Mouse (Mus musculus): ENCODE data around the gene Atp6v0d1. TPM values are rescaled to one million over a fixed set of nuclear protein-coding genes. Genes with fewer than 3 reads are reported as not detected.

The Atp6v0d1 gene
- polyA plus RNA-seq, 2 experiments = 40.1 to 46.3 TPM

DNA sequence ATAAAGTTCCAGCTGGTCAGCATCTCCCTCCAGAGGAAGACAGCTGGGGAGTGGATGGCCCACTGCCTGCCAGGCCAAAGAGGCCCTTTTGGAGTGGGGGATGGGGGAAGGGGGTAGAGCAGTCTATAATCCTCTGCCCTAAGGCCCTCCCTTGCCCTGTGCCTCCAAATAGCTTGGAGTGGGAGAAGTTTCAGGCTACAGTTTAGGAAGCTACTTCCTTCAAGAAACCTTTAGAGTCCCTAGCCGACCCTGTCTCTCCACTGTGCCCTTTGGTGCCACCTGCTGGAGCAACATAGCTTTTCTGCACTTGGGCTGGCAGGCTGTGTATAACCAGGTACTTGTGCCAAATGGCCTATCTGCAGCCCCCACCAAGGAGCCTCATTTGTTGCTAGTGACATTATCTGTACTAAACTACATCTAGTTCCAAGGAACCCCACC lies 31.9 kb downstream of the Atp6v0d1 start:
- peaks cover 10 to 20% of the 10 kb centered on the region in 2 experiments for H3K4me1 ChIP-seq (replicated peaks; ENCODE audit: control insufficient read depth in 2 of 2, insufficient read depth in 2 of 2, low read length in 1 of 2)
- 0% methylated on average over 1 of the region's 1 CpGs for WGBS (ENCODE audit: insufficient replicate concordance)
- no peak for TF ChIP-seq EP300 (IDR thresholded peaks at IDR 0.05; ENCODE audit: low read depth)
- peak; percentile 91 for TF ChIP-seq CTCF (IDR thresholded peaks at IDR 0.05; ENCODE audit: low read depth)
- no peaks in the 10 kb centered on the region for H3K9me3 ChIP-seq (ENCODE audit: control insufficient read depth, low read length)
- peaks cover 24% of the 10 kb centered on the region for H3K36me3 ChIP-seq (replicated peaks; ENCODE audit: control insufficient read depth, insufficient read depth, low read depth)
- H3K27me3 ChIP-seq (ENCODE audit: control insufficient read depth, insufficient read depth, low read length) = no peaks in the 10 kb centered on the region
- H3K9ac ChIP-seq (replicated peaks) = no peak overlapping the region
- no peak overlapping the region for H3K4me2 ChIP-seq (ENCODE audit: low read depth)
- H3K4me3 ChIP-seq (ENCODE audit: insufficient read depth in 1 of 2, low read depth in 2 of 2, low read length in 2 of 2) = no peak overlapping the region
- ATAC-seq (ENCODE audit: insufficient read depth) (peak; percentile 73), DNase-seq (ENCODE audit: low read depth in 3 of 3, low spot score in 3 of 3) (peak; percentile 55 to 67 (median 57))
- H3K27ac ChIP-seq = no peak overlapping the region; the same call in 1 of the 2 replicates

DNA sequence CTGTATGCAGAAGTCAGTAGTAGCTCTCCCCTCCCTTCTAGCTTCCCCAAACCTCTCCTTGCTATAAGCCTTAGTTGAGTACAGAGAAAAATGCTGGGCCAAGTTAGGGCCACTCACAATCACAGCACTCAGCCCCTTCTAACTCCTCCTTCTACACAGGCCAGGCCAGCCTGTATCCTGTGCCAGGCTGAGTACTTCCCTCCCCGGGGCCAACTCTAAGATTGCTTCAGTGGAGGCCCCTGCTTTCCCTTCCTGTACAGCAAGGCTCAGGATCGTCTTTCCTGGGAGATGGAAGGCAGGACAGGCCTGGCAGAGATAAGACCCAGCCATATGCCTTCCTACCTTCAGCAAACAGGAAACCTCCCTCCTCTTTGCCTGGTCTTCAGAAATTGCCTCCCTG lies 32.4 kb downstream of the Atp6v0d1 start:
- Histone ChIP-seq H3K4me2 (ENCODE audit: low read depth) (no peak overlapping the region), H3K27ac (no peak overlapping the region), H3K9me3 (ENCODE audit: control insufficient read depth, low read length) (no peaks in the 10 kb centered on the region), H3K36me3 (replicated peaks; ENCODE audit: control insufficient read depth, insufficient read depth, low read depth) (peaks cover 20% of the 10 kb centered on the region), H3K9ac (replicated peaks) (no peak overlapping the region), H3K4me1 (replicated peaks; ENCODE audit: control insufficient read depth in 2 of 2, insufficient read depth in 2 of 2, low read length in 1 of 2) (peaks cover 10 to 20% of the 10 kb centered on the region in 2 experiments), H3K27me3 (ENCODE audit: control insufficient read depth, insufficient read depth, low read length) (no peaks in the 10 kb centered on the region), H3K4me3 (ENCODE audit: insufficient read depth in 1 of 2, low read depth in 2 of 2, low read length in 2 of 2) (no peak overlapping the region)
- ATAC-seq (ENCODE audit: insufficient read depth) (no peak), DNase-seq (ENCODE audit: low read depth in 3 of 3, low spot score in 3 of 3) (no peak)
- WGBS (ENCODE audit: insufficient replicate concordance) = 10% methylated on average over 2 of the region's 2 CpGs
- TF ChIP-seq CTCF (IDR thresholded peaks at IDR 0.05; ENCODE audit: low read depth) = no peak
- TF ChIP-seq EP300 (IDR thresholded peaks at IDR 0.05; ENCODE audit: low read depth) = no peak

DNA sequence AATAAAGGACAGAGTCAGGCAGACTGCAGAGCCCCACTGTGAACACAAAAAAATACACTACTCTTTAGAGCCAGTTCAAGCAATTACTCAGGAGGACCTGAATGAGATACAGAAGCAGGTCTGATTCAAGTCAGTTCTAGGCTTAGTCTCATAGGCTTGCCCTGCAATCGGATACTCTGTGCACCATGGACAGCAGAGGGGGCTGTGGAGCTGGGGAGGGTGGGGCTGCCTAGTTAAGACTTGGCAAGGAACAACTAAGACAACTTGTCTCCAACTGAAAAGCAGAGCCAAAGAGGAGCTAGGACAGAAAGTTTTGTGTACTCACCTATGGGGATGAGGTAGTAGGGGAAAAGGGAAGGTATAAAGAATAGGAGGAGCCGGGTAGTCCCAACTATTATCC lies 34.1 kb downstream of the Atp6v0d1 start:
- no peaks in the 10 kb centered on the region for H3K27me3 ChIP-seq (ENCODE audit: control insufficient read depth, insufficient read depth, low read length)
- no peaks in the 10 kb centered on the region for H3K9me3 ChIP-seq (ENCODE audit: control insufficient read depth, low read length)
- 48% methylated on average over 2 of the region's 2 CpGs for WGBS (ENCODE audit: insufficient replicate concordance)
- H3K4me1 ChIP-seq (replicated peaks; ENCODE audit: control insufficient read depth in 2 of 2, insufficient read depth in 2 of 2, low read length in 1 of 2) = peaks cover 10 to 20% of the 10 kb centered on the region in 2 experiments
- no peak overlapping the region for H3K9ac ChIP-seq (replicated peaks)
- TF ChIP-seq EP300 (IDR thresholded peaks at IDR 0.05; ENCODE audit: low read depth) (no peak), CTCF (IDR thresholded peaks at IDR 0.05; ENCODE audit: low read depth) (peak; percentile 86)
- peak in 2 of 3 experiments; percentile 48 to 57 for DNase-seq (ENCODE audit: low read depth in 3 of 3, low spot score in 3 of 3)
- H3K4me2 ChIP-seq (ENCODE audit: low read depth) = no peak overlapping the region
- H3K36me3 ChIP-seq (replicated peaks; ENCODE audit: control insufficient read depth, insufficient read depth, low read depth) = peaks cover 6% of the 10 kb centered on the region
- no peak overlapping the region for H3K27ac ChIP-seq
- ATAC-seq (ENCODE audit: insufficient read depth) = peak; percentile 55; the same call in 1 of the 2 replicates
- H3K4me3 ChIP-seq (ENCODE audit: insufficient read depth in 1 of 2, low read depth in 2 of 2, low read length in 2 of 2) = no peak overlapping the region

DNA sequence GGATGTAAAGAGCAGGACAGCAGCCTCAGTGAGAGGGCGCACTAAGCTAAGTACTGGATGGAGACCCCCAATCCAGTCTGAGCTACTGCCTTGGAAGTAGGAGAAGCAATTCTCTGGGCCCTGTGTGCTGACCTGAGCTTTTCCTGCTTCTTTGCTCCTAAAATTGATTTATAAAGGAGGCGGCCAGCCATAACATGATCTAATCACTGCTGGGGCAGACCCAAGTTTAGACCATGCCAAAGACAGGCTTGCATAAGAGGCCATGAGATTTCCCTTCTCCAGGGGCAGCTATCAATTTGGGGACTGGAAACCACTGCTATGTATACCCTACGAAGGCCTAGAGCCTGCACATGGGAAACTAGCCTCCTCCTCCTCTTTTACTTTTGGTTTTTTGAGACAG lies 36.6 kb downstream of the Atp6v0d1 start:
- no peak for ATAC-seq (ENCODE audit: insufficient read depth)

DNA sequence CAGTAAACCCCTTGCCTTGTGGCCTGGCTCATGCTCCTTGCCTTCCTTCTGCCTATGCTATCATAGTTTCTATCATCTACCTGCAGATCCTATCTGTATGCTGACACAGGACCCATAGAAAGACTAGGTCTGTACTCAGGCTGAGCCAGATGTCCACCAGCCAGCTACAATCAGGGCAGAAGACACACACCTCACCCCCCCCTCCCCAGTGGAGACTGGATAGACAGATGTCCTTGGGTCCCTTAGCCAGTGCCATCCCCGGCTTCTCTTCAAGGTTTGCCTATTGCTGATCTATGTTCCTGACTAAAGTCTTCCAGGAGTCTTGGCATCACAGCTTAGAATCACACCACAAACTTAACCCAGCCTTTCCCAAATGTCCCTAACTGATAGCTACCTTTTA lies 37.6 kb downstream of the Atp6v0d1 start:
- Histone ChIP-seq H3K4me3 (ENCODE audit: insufficient read depth in 1 of 2, low read depth in 2 of 2, low read length in 2 of 2) (no peak overlapping the region), H3K4me1 (replicated peaks; ENCODE audit: control insufficient read depth in 2 of 2, insufficient read depth in 2 of 2, low read length in 1 of 2) (peaks cover 0 to 7% of the 10 kb centered on the region in 2 experiments; a peak in 3 of 4 replicates), H3K4me2 (ENCODE audit: low read depth) (no peak overlapping the region), H3K9ac (replicated peaks) (no peak overlapping the region), H3K36me3 (replicated peaks; ENCODE audit: control insufficient read depth, insufficient read depth, low read depth) (0 out of 2 replicates have a peak, but pooled peaks cover 3% of the 10 kb centered on the region), H3K9me3 (ENCODE audit: control insufficient read depth, low read length) (no peaks in the 10 kb centered on the region), H3K27me3 (ENCODE audit: control insufficient read depth, insufficient read depth, low read length) (no peaks in the 10 kb centered on the region), H3K27ac (no peak overlapping the region)
- no peak for TF ChIP-seq CTCF (IDR thresholded peaks at IDR 0.05; ENCODE audit: low read depth)
- no peak for TF ChIP-seq EP300 (IDR thresholded peaks at IDR 0.05; ENCODE audit: low read depth)
- no peak for DNase-seq (ENCODE audit: low read depth in 3 of 3, low spot score in 3 of 3)
- 77% methylated on average over 1 of the region's 1 CpGs for WGBS (ENCODE audit: insufficient replicate concordance)
- no peak for ATAC-seq (ENCODE audit: insufficient read depth)

More for the DNA sequence above, 36.6 kb downstream of the Atp6v0d1 start:
- Histone ChIP-seq H3K4me3 (ENCODE audit: insufficient read depth in 1 of 2, low read depth in 2 of 2, low read length in 2 of 2) (no peak overlapping the region), H3K36me3 (replicated peaks; ENCODE audit: control insufficient read depth, insufficient read depth, low read depth) (0 out of 2 replicates have a peak, but pooled peaks cover 3% of the 10 kb centered on the region), H3K4me2 (ENCODE audit: low read depth) (no peak overlapping the region), H3K4me1 (replicated peaks; ENCODE audit: control insufficient read depth in 2 of 2, insufficient read depth in 2 of 2, low read length in 1 of 2) (peaks cover 7 to 16% of the 10 kb centered on the region in 2 experiments), H3K9me3 (ENCODE audit: control insufficient read depth, low read length) (no peaks in the 10 kb centered on the region), H3K27me3 (ENCODE audit: control insufficient read depth, insufficient read depth, low read length) (no peaks in the 10 kb centered on the region), H3K9ac (replicated peaks) (no peak overlapping the region), H3K27ac (no peak overlapping the region)
- TF ChIP-seq CTCF (IDR thresholded peaks at IDR 0.05; ENCODE audit: low read depth) (no peak), EP300 (IDR thresholded peaks at IDR 0.05; ENCODE audit: low read depth) (no peak)
- WGBS (ENCODE audit: insufficient replicate concordance) = 76% methylated on average over 3 of the region's 3 CpGs
- DNase-seq (ENCODE audit: low read depth in 3 of 3, low spot score in 3 of 3) = no peak
